Mouse (Mus musculus) kidney, adult 2 months (tissue): ENCODE measurements at regions not wholly inside any gene's neighbourhood (a gene's known extent, or its start where the extent isn't known, plus 50 kb on each side); places are given as distances from the start of the nearest gene placed in this dataset.

ENCODE experiments used
- CTCF ChIP-seq: fragments of 200-500 bp; conservative IDR thresholded peaks from 2 replicates; pipeline ENCODE4 v1.5.1; 2011; ENCODE audit warnings: low read depth, mild to moderate bottlenecking, control low read depth, low read length, moderate library complexity, mixed read lengths; ENCODE audit not compliant: insufficient read depth, insufficient read length
- POLR2A ChIP-seq: fragments of 200-500 bp; IDR thresholded peaks from one replicate; pipeline ENCODE4 v1.6.1; 2011; ENCODE audit warnings: low read depth, low read length, control low read depth

GRCm38 (mm10) chr11:63211501-63211900, 82.7 kb downstream of the Pmp22 start:
- TF ChIP-seq CTCF (no peak), POLR2A (no peak)
